Mouse (Mus musculus) bone marrow macrophage, adult 2 months (primary cell): ENCODE results near the gene Esyt1. TPM values are rescaled to one million over a fixed set of nuclear protein-coding genes. Genes with fewer than 3 reads are reported as not detected.
"Not testable (repeated sequence)": the region's sequence is repeated elsewhere in the genome, so short reads cannot be mapped to it uniquely, and the experiment has no call there.

Experiments
- H3K27ac ChIP-seq: 2 replicates; pipeline ENCODE4 v1.5.1; 2012; ENCODE audit warnings: low read depth, low read length; ENCODE audit not compliant: insufficient read depth
- H3K4me1 ChIP-seq: 2 replicates; pipeline ENCODE4 v1.6.1; 2012; ENCODE audit warnings: low read length; ENCODE audit not compliant: control insufficient read depth, insufficient read depth
- H3K4me3 ChIP-seq: 2 replicates; pipeline ENCODE4 v1.5.1; 2012; ENCODE audit warnings: mild to moderate bottlenecking, low read length, moderate library complexity; ENCODE audit not compliant: insufficient read depth
- CTCF ChIP-seq: IDR thresholded peaks from 2 replicates; pipeline ENCODE4 v1.5.1; 2012; ENCODE audit warnings: low read depth, mild to moderate bottlenecking, low read length, moderate library complexity
- POLR2A ChIP-seq: IDR thresholded peaks from 2 replicates; pipeline ENCODE4 v1.6.1; 2012; ENCODE audit warnings: mild to moderate bottlenecking, low read depth, low read length, borderline replicate concordance
- polyA plus RNA-seq: library from polyadenylated mRNA; stranded (reverse); fragments of >200 nt; gene quantifications from 2 replicates; pipeline ENCODE4 v1.2.4, GENCODE M21; 2012; ENCODE audit not compliant: missing spikeins, insufficient read depth, insufficient read length

Gene Esyt1
- polyA plus RNA-seq, 1 experiment, result 197 TPM

DNA sequence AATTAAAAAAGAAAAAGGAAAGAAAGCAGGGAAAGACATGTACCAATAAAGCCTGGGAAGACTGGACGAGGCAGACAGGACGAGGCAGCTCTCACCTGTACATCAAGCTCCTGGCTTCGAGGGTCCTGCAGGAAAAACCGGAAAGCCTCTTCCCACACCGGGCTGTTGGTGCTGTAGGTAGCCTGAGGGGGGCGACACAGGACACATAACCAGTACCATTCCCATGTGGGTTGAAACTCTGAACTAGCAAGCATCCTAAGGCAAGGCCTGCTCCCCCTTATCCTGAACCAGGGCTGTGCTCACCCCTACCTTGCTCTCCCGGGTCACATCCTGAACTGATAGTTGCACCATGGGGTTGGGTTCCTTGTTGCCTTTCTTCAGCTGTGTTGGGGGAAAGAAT is 6.8 kb downstream of the Esyt1 start:
- TF ChIP-seq POLR2A (no peak), CTCF (peak; percentile 63)
- Histone ChIP-seq H3K4me3 (no peak overlapping the region), H3K27ac (no peak overlapping the region), H3K4me1 (peaks cover 3% of the 10 kb centered on the region)

DNA sequence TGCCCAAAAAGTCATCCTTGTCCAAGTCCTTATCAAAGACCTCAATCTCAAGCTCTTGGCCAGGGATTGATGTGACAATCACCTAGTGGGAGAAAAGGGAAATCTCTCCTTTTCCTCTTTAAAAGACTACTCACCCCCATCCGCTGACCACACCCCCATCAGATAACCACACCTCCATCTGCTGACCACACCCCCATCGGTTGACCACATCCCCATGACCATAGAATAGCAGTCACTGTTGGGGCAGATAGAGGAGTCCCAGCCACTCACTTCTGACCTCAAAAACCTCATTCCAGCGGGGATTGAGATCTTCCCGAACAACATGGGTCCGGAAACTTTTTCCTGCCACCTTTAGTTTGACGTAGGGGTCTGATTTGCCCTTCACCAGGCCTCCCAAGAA is 9.0 kb downstream of the Esyt1 start:
- Histone ChIP-seq H3K4me3 (no peak overlapping the region), H3K27ac (no peak overlapping the region), H3K4me1 (peaks cover 3% of the 10 kb centered on the region; the same call in 1 of the 2 replicates)
- TF ChIP-seq POLR2A (no peak), CTCF (no peak)

GRCm38 (mm10) chr10:128516029-128516428 is 9.6 kb downstream of the Esyt1 start:
- TF ChIP-seq POLR2A (no peak), CTCF (no peak)
- peaks cover 3% of the 10 kb centered on the region; the same call in 1 of the 2 replicates for H3K4me1 ChIP-seq
- H3K4me3 ChIP-seq, result no peak overlapping the region
- H3K27ac ChIP-seq, result no peak overlapping the region

DNA sequence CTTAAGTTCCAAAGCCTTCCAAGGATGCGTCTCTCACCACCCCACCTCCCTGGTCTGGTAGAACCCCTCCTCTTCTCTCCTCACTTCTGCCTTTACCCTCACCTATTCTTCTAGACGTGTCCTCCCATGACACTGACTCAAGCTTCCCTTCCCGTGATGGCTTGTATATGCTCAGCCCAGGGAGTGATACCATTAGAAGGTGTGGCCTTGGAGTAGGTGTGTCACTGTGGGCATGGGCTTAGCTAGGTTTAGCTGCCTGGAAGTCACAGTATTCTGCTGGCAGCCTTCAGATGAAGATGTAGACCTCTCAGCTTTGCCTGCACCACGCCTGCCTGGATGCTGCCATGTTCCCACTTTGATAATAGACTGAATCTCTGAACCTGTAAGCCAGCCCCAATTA is 10.6 kb downstream of the Esyt1 start:
- Histone ChIP-seq H3K4me3 (no peak overlapping the region), H3K4me1 (peaks cover 3% of the 10 kb centered on the region; the same call in 1 of the 2 replicates), H3K27ac (no peak overlapping the region)
- TF ChIP-seq POLR2A, result no peak
- TF ChIP-seq CTCF, result no peak

GRCm38 (mm10) chr10:128511761-128512160 is 13.9 kb downstream of the Esyt1 start:
- Histone ChIP-seq H3K4me3 (no peak overlapping the region), H3K27ac (no peak overlapping the region), H3K4me1 (no peaks in the 10 kb centered on the region)
- TF ChIP-seq CTCF (no peak), POLR2A (no peak)

DNA sequence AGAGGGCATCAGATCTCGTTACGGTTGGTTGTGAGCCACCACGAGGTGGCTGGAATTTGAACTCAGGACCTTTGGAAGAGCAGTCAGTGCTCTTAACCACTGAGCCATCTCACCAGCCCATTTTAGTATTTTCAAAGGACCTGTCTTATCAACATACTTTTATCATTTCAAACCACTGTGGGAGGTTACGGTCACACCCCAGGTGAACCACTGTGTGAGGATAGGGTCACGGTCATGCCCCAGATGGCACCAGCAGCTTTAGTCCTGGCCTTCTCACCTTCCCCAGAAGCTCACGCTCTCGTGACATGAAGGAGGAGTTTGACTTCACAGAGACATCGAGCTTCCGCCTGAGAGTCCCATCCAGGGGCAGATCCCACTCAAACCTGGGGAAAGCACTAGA is 14.5 kb downstream of the Esyt1 start:
- no peak for TF ChIP-seq CTCF
- TF ChIP-seq POLR2A, result no peak
- H3K4me3 ChIP-seq, result no peak overlapping the region
- no peaks in the 10 kb centered on the region for H3K4me1 ChIP-seq
- no peak overlapping the region for H3K27ac ChIP-seq

DNA sequence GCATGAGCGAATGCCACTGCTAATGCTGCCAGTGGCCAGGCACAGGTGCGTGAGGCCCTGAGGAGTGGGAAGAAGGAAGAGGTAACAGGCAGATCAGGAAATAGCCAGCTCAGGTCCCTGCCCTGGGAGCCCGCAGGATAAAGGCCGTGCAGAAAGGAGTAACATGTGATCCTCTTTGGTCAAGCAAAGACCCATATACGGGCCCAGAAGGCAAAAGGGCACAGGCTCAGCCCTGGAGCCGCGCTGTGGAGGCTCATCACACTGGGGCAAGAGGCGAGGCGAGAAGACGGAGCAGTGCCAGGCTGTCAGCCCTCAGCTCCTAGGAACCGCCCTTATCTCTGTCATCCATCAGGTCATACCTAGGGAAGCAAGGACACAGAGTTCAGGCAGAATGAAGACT is 15.4 kb downstream of the Esyt1 start:
- Histone ChIP-seq H3K27ac (no peak overlapping the region), H3K4me3 (no peak overlapping the region), H3K4me1 (peaks cover under 1% of the 10 kb centered on the region; the same call in 1 of the 2 replicates)
- TF ChIP-seq POLR2A, result no peak
- TF ChIP-seq CTCF, result no peak

DNA sequence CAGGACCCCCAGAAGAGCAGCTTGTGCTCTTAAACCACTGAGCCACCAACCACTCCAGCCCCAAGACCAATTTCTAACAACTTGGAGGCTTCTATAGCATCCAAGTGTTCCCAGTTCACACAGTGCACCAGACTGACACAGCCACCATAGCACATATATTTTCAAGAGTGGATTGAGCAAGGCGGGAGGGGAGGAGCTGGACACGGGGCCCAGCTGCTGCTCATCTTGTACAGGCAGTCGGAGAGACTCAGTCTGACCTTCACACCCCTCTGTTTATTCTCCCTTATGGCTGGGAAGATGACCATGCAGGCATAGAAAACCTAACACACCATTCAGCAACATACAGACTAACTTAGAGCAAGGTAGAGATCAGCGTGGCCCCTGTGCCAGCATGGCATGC is 15.8 kb downstream of the Esyt1 start:
- TF ChIP-seq POLR2A (no peak), CTCF (no peak)
- H3K27ac ChIP-seq, result no peak overlapping the region

GRCm38 (mm10) chr10:128509203-128509602 is 16.5 kb downstream of the Esyt1 start:
- Histone ChIP-seq H3K4me1 (peaks cover 11% of the 10 kb centered on the region), H3K27ac (no peak overlapping the region), H3K4me3 (no peak overlapping the region)
- TF ChIP-seq CTCF, result no peak
- TF ChIP-seq POLR2A, result no peak

More for the DNA sequence above, 15.8 kb downstream of the Esyt1 start:
- H3K4me1 ChIP-seq, result peaks cover 5% of the 10 kb centered on the region
- no peak overlapping the region for H3K4me3 ChIP-seq

DNA sequence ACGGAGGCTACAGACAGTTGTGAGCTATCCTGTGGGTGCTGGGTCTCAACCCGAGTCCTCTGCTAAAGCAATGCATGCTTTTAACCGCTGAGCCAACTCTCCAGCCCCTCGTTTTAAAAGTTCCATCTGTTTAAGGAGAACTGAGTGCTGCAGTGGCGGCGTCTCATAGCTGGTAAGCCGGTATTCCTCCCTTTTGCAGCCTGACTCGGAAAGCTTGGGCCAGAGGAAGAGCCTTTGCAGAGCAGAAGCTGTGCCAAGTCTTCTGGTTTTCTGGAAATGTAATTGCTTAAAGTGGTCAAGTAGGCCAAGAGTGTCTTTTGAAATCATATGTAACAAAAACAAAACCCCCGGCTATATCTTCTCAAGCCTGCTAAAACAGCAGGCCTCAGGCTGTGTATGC is 17.4 kb downstream of the Esyt1 start:
- Histone ChIP-seq H3K4me1 (peaks cover 12% of the 10 kb centered on the region), H3K27ac (no peak overlapping the region), H3K4me3 (no peak overlapping the region)
- no peak for TF ChIP-seq POLR2A
- no peak for TF ChIP-seq CTCF

- peaks cover 12% of the 10 kb centered on the region for H3K4me1 ChIP-seq
- TF ChIP-seq CTCF (0 out of 2 replicates have a peak, but pooled peaks have one; percentile 10), POLR2A (no peak)
These were observed 19.7 kb downstream of the Esyt1 start for GRCm38 (mm10) chr10:128505974-128506373.

DNA sequence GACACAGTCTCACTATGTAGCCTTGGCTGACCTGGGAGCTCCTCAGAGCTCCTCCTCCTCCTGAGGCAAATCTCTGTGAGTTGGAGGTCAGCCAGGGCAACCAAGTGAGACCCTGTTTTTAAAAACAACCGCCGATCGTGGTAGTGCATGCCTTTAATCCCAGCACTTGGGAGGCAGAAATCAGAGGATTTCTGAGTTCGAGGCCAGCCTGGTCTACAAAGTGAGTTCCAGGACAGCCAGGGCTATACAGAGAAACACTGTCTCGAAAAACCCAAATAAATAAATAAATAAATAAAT is 20.4 kb downstream of the Esyt1 start:
- H3K4me1 ChIP-seq, result peaks cover 12% of the 10 kb centered on the region
- not testable (repeated sequence) for H3K4me3 ChIP-seq, H3K27ac ChIP-seq

More at GRCm38 (mm10) chr10:128505974-128506373, 19.7 kb downstream of the Esyt1 start:
- Histone ChIP-seq H3K4me3 (no peak overlapping the region), H3K27ac (no peak overlapping the region)
